Mouse (Mus musculus) macrophage (primary cell): ENCODE measurements around the gene Thsd7b. TPM values are rescaled to one million over a fixed set of nuclear protein-coding genes. Genes with fewer than 3 reads are reported as not detected.

ENCODE experiments used
- H3K27ac ChIP-seq: fragments of 350-480 bp; formaldehyde crosslinking; 2 replicates; pipeline ENCODE4 v1.9.0; 2021
- H3K36me3 ChIP-seq: fragments of 350-480 bp; formaldehyde crosslinking; 2 replicates; pipeline ENCODE4 v1.9.0; 2021; ENCODE audit errors: inconsistent target
- H3K4me3 ChIP-seq: fragments of 350-480 bp; formaldehyde crosslinking; 2 replicates; pipeline ENCODE4 v1.9.0; 2021; ENCODE audit errors: inconsistent target
- H3K79me2 ChIP-seq: fragments of 350-480 bp; formaldehyde crosslinking; 2 replicates; pipeline ENCODE4 v1.9.0; 2021; ENCODE audit errors: inconsistent target
- WGBS: methylation state at CpG from one replicate; pipeline ENCODE4 v1.1.7; 2026; ENCODE audit warnings: inconsistent platforms; ENCODE audit not compliant: missing documents; 5-methylcytosine and 5-hydroxymethylcytosine counted together
- polyA plus RNA-seq: library from polyadenylated mRNA; stranded (reverse); fragments of 250-400 nt; gene quantifications from 3 replicates; pipeline ENCODE4 v1.2.4, GENCODE M21; 2018; ENCODE audit warnings: inconsistent platforms

Gene Thsd7b
- polyA plus RNA-seq, 1 experiment from 2014 or later: not detected

- WGBS: 100% methylated on average over 4 of the region's 4 CpGs
- Histone ChIP-seq H3K36me3 (no peaks in the 10 kb centered on the region), H3K79me2 (no peaks in the 10 kb centered on the region), H3K4me3 (no peak overlapping the region), H3K27ac (no peak overlapping the region)
Observed at GRCm38 (mm10) chr1:129558054-129558453, 285.0 kb downstream of the Thsd7b start.

- Histone ChIP-seq H3K4me3 (no peak overlapping the region), H3K36me3 (no peaks in the 10 kb centered on the region), H3K27ac (no peak overlapping the region), H3K79me2 (no peaks in the 10 kb centered on the region)
- 94% methylated on average over 4 of the region's 4 CpGs for WGBS
Observed at GRCm38 (mm10) chr1:129559137-129559536, 286.0 kb downstream of the Thsd7b start.

GRCm38 (mm10) chr1:129559812-129560211 is 286.7 kb downstream of the Thsd7b start:
- Histone ChIP-seq H3K27ac (no peak overlapping the region), H3K36me3 (no peaks in the 10 kb centered on the region), H3K4me3 (no peak overlapping the region), H3K79me2 (no peaks in the 10 kb centered on the region)
- WGBS: 8% methylated on average over 3 of the region's 3 CpGs

GRCm38 (mm10) chr1:129562707-129563106 is 289.6 kb downstream of the Thsd7b start:
- H3K79me2 ChIP-seq: no peaks in the 10 kb centered on the region
- H3K36me3 ChIP-seq: no peaks in the 10 kb centered on the region
- H3K4me3 ChIP-seq: no peak overlapping the region
- no peak overlapping the region for H3K27ac ChIP-seq
- WGBS: 83% methylated on average over 1 of the region's 1 CpGs

GRCm38 (mm10) chr1:129570522-129570921 is 297.4 kb downstream of the Thsd7b start:
- H3K4me3 ChIP-seq: no peak overlapping the region
- WGBS: 88% methylated on average over 3 of the region's 3 CpGs
- H3K27ac ChIP-seq: no peak overlapping the region
- no peaks in the 10 kb centered on the region for H3K79me2 ChIP-seq
- H3K36me3 ChIP-seq: no peaks in the 10 kb centered on the region

- Histone ChIP-seq H3K79me2 (no peaks in the 10 kb centered on the region), H3K4me3 (no peak overlapping the region), H3K36me3 (no peaks in the 10 kb centered on the region), H3K27ac (no peak overlapping the region)
- 89% methylated on average over 4 of the region's 4 CpGs for WGBS
Observed at GRCm38 (mm10) chr1:129579955-129580354, 306.9 kb downstream of the Thsd7b start.

- WGBS: 14% methylated on average over 6 of the region's 6 CpGs
- H3K4me3 ChIP-seq: no peak overlapping the region
- H3K36me3 ChIP-seq: no peaks in the 10 kb centered on the region
Observed at GRCm38 (mm10) chr1:129586635-129587034, 313.5 kb downstream of the Thsd7b start.

GRCm38 (mm10) chr1:129589366-129590002 is 316.4 kb downstream of the Thsd7b start:
- 93% methylated on average over 3 of the region's 3 CpGs for whole genome bisulfite sequencing
- Histone ChIP-seq H3K79me2 (no peaks in the 10 kb centered on the region), H3K4me3 (no peak overlapping the region), H3K27ac (no peak overlapping the region), H3K36me3 (no peaks in the 10 kb centered on the region)

More at GRCm38 (mm10) chr1:129586635-129587034, 313.5 kb downstream of the Thsd7b start:
- Histone ChIP-seq H3K27ac (no peak overlapping the region), H3K79me2 (no peaks in the 10 kb centered on the region)

- no peaks in the 10 kb centered on the region for H3K36me3 ChIP-seq
- H3K4me3 ChIP-seq: no peak overlapping the region
- 85% methylated on average over 13 of the region's 13 CpGs for WGBS
- H3K79me2 ChIP-seq: no peaks in the 10 kb centered on the region
- no peak overlapping the region for H3K27ac ChIP-seq
Observed at GRCm38 (mm10) chr1:129595447-129595846, 322.3 kb downstream of the Thsd7b start.

- Histone ChIP-seq H3K27ac (no peak overlapping the region), H3K4me3 (no peak overlapping the region), H3K79me2 (no peaks in the 10 kb centered on the region), H3K36me3 (no peaks in the 10 kb centered on the region)
Observed at GRCm38 (mm10) chr1:129600933-129601332, 327.8 kb downstream of the Thsd7b start.

GRCm38 (mm10) chr1:129602284-129602683 is 329.2 kb downstream of the Thsd7b start:
- Histone ChIP-seq H3K79me2 (no peaks in the 10 kb centered on the region), H3K36me3 (no peaks in the 10 kb centered on the region), H3K27ac (no peak overlapping the region), H3K4me3 (no peak overlapping the region)

- Histone ChIP-seq H3K36me3 (no peaks in the 10 kb centered on the region), H3K79me2 (no peaks in the 10 kb centered on the region), H3K27ac (no peak overlapping the region), H3K4me3 (no peak overlapping the region)
- 11% methylated on average over 3 of the region's 3 CpGs for WGBS
Observed at GRCm38 (mm10) chr1:129608395-129608794, 335.3 kb downstream of the Thsd7b start.

GRCm38 (mm10) chr1:129616080-129616479 is 343.0 kb downstream of the Thsd7b start:
- H3K36me3 ChIP-seq: no peaks in the 10 kb centered on the region
- no peak overlapping the region for H3K4me3 ChIP-seq
- no peak overlapping the region for H3K27ac ChIP-seq
- H3K79me2 ChIP-seq: no peaks in the 10 kb centered on the region
- 8% methylated on average over 1 of the region's 1 CpGs for WGBS

- 83% methylated on average over 7 of the region's 7 CpGs for WGBS
- Histone ChIP-seq H3K4me3 (no peak overlapping the region), H3K79me2 (no peaks in the 10 kb centered on the region), H3K36me3 (no peaks in the 10 kb centered on the region), H3K27ac (no peak overlapping the region)
Observed at GRCm38 (mm10) chr1:129619440-129620301, 346.6 kb downstream of the Thsd7b start.

GRCm38 (mm10) chr1:129624519-129624918 is 351.4 kb downstream of the Thsd7b start:
- no peaks in the 10 kb centered on the region for H3K36me3 ChIP-seq
- H3K27ac ChIP-seq: no peak overlapping the region
- H3K79me2 ChIP-seq: no peaks in the 10 kb centered on the region
- WGBS: 6% methylated on average over 6 of the region's 6 CpGs
- H3K4me3 ChIP-seq: no peak overlapping the region
